Mouse (Mus musculus): ENCODE data around the gene Srcap.
A peak's percentile ranks its signal among the peaks of the same experiment; 100 is the strongest.
"Not testable (repeated sequence)": the region's sequence is repeated elsewhere in the genome, so short reads cannot be mapped to it uniquely, and the experiment has no call there.

Gene Srcap

DNA sequence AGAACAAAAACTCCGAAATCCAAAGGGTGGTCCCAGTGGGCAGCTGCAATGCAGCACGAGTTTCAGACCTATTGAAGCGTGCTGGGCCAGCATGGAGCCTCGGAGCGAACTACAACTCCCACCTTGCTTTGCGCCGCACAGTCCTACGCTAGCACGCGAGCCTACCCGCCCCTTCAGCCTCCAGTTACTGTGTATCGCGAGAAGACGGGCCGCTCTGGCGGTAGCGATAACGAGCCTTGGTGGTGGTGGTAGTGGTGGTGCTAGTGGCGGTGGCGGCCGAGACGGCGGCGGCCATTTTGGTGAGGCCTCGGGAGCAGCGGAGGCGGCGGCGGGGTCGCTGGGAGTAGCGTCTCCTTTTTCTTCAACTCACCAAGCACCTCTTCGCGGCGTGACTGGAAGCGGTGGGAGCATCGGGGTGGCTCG lies at the start of gene Srcap:
Srcap (plus strand) TSS at position 176 of the 423 bp plus-strand sequence.
- DNase-seq (ENCODE audit: low spot score in 2 of 2), result peak; percentile 85 to 93

DNA sequence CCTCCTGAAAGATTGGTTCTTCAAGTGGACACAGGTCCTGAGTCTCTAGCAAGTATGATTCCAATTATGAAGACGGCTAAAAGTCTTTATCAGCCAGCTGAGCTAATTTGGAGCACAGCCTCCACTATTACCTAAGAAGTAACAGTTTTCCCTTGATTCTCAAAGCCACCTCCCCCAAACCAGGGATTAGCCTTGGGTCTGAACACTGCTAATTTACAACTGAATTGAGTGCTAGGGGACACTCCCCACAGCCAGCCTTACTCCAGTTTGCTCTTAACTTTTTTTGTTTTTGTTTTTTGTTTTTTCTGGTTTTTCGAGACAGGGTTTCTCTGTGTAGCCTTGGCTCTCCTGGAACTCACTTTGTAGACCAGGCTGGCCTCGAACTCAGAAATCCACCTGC lies 46.6 kb upstream of the Srcap start:
- no peak for DNase-seq (ENCODE audit: low spot score in 2 of 2)

DNA sequence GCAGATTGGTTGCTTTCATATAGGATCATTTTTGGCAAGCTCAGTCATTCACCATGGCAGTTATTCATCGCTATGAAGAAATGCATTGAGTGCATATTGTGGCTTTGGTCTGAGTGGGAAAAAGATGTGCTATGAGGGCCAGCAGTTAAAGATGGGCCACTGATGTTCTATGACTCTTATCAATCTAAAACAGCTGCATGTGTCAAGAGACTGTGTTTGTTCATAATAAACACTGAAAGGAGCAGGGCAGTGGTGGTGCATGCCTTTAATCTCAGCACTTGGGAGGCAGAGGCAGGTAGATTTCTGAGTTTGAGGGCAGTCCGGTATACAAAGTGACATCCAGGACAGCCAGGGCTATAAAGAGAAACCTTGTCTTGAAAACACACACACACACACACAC lies 46.1 kb upstream of the Srcap start:
- DNase-seq (ENCODE audit: low spot score in 2 of 2), result not testable (repeated sequence)

DNA sequence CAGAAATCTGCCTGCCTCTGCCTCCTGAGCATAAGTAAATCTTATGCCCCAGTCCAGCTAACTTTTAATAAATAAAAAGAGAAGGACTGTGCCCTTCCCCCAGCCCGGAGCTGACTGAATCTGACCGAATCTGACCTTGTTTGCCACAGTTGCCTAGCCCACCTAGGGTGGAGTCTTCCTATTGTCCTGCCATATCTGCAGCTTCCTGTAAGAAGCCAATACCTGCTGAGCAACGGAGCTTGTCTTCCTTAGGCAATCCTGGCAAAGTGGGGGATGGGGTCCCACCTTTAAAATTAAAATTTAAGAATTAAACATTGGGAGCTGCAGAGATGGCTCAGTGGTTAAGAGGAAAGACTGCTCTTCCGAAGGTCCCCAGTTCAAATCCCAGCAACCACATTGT lies 45.2 kb upstream of the Srcap start:
- DNase-seq (ENCODE audit: low spot score in 2 of 2), result no peak

DNA sequence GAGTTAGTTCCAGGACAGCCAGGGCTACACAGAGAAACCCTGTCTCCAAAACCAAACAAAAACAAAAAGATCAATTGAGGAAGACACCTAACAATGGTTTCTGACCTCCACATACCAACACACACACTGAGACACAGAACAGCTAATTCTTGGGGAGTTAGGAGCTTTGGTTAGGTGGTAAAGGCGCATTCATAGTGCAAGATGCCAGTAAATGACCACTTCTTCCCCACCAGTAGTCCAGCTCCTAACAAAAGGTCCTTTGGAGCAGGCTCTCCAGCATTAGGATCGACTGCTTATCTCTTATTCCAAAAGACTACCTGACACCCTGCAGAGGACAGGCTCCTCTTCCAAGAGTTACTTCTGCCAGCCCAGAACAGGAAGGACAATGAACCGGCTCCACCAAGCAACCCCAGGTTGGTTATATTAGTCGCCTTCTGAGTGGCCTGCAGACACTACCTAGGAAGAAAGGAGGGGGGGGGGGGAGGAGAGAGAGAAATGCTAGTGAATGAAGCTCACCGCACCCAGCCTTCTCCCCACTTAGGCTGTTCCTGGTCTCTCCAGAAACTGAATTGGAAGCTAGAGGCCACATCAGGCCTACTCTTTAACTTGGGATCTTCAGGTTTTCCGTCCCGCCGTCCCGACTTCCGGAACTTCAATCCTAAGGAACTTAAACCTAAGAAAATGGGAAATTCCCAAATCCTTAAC lies 41.6 kb upstream of the Srcap start:
- DNase-seq (ENCODE audit: low spot score in 2 of 2), result no peak

DNA sequence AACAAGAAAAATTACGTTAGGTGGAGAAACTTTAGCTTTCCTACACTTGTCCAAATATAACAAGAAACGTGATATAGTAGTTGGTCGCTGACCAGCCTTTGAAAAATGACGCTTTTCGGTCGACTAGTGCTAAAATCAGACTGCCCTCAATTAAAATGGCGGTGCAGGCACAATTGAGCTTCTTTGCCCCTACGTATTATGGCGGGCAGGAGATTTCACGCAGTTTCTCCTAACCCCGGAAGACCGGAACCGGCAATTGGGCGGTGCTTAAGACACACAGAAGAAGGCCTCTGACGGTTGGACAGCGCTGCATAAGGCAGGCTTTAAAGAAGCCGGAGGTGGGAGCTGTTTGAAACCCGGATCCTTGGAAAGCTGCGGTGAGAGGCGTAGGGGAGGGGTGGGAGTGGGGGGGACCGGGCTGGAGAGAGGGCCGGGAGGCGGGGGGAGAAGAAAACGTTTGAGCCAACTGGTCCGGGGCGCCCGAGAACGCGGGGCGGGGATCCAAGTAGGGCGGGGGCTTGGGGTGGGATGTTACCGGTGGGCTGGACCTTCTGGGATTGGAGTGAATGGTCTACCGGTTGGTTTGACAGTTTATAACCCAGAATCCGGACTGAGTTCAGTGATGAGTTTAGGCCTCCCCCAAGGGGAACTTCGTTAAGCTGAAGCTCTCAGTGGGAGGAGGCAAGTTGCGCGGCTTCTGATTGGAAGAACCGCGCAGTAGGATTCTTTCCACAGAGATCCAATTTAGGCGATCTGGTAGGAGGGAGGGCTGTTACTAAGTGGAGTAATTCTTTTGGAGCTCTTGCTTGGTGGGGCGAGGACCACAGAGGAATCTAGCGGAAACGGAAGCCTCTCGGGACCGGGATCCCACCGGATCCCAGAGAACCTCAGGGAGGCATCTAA lies 40.8 kb upstream of the Srcap start:
- DNase-seq (ENCODE audit: low spot score in 2 of 2), result peak; percentile 63 to 90

DNA sequence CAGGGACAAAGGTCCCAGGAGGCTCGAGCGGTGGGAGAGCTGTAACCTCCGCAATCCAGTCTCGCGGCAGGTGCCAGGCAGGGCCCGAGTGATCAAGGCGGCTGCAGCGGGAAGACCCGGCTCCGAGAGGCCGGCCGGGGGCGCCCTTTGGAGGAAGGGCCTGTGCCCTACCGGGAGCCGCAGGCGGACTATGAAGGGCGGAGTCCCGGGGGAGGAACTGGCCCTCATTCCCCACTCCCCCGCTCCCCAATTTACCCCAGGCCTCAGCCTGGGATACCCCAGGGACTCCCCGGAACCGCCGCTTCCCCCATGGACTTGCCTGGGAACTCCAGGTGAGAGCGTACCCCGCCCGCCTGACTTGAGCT lies 40.2 kb upstream of the Srcap start:
- peak; percentile 43 to 62 for DNase-seq (ENCODE audit: low spot score in 2 of 2)

DNA sequence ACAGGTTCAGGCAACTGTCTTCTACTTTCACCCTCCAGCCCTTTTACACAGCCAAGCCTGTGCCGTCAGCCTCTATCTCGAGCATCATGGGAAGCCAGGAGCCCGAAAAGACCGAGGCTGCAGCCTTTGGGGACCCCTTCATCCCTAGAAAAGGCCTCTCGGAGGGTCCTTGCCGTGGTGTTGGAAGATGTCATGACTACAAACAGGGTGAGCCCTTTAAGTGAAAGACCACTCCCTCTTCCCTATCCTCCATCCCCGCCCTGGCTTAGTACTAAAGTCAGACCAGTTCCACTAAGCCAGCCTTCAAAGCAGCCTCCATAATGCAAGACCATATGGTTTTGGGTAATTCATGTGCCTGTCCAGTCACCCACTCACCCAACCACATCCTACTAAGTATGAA lies 39.7 kb upstream of the Srcap start:
- DNase-seq (ENCODE audit: low spot score in 2 of 2), result no peak

DNA sequence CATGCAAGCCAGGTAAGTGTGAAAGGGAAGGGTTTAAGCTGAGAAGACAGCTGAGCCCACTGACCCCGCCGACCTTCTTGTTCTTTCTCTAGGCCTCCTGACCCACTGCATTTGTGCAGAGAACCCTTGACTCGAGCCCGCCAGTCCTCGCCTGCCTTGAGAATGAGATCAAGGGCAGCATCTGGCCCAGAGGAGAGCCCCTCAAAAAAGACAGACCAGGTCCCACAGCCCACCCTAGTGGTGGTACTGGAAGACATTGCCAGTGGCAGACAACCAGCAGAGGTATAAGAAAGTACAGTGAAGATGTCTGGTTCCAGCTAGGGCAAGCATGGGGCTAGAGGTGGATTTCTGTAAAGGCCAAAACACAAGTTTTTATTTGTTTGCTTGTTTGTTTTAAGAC lies 38.1 kb upstream of the Srcap start:
- no peak for DNase-seq (ENCODE audit: low spot score in 2 of 2)

DNA sequence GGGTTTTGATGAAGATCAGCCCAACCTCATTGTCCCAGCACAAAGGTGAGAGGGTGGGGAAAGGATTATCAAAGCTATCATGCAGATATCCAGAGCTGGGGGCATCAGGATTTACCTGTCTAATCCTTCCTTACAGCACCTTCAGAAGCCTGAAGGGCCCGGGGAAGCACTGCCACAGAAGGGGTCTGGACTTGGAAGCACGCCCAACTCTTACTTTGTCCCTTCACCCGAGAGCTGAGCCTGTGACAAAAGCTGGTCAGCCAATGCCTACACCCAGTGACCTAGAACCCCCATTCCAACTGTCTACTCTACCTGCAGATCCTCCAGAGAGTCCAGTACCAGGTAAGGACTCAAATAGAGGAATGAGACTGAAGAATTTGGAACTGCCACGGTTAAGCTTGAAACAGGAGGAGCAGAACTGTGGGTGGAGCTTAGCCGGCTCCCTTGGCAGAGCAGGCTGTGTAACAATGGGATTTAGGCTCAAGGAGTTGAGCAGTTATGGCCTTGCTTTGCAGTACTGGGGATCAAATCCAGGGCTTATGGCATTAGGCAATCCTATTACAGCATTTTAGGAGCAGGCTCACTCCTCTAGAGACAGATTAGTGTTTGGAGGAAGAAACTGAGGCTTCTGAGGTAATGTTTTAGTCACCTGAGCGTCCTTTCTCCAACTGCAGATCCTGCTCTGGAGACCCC lies 37.3 kb upstream of the Srcap start:
- no peak for DNase-seq (ENCODE audit: low spot score in 2 of 2)

DNA sequence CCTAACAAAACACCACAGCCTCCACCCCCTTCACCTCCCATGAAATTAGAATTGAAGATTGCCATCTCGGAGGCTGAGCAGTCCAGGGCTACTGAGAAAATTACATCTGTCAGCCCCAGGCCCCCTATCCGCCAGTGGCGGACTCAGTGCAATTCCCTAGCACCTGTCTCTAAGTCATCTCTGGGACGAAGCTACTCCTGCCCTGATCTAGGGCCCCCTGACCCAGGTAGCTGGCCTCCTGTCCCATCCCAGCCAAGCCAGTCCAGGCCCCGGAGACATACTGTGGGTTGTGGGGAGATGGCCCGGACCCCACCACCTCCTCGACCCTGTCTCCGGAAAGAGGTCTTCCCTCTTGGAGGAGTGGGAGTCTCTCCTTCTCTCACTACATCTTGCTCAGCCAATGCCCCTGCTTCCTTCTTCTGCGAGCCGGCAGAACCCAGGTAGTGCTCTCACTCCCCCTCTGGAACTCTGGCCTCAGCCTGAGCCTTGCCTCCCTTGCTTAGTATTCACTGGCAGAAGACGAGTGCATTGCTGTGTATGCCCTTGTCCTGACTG lies 36.5 kb upstream of the Srcap start:
- DNase-seq (ENCODE audit: low spot score in 2 of 2), result no peak

DNA sequence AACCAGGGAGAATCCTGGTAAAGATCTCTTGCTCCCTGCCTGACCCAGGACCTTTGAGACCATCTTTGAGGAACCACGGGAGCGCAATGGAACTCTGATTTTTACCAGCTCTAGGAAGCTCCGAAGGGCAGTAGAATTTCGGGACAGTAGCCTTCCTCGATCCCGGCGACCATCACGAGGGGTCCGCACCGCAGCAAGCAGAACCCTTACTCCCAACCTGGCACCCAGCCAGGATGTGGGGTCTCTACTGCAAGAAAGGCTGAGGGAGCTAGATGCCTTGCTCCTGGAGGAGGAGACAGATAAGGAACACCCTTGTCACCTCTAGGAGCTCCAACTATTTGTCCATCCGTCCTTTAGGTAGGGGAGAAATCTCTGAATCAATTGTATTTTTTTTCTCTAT lies 35.4 kb upstream of the Srcap start:
- no peak for DNase-seq (ENCODE audit: low spot score in 2 of 2)

DNA sequence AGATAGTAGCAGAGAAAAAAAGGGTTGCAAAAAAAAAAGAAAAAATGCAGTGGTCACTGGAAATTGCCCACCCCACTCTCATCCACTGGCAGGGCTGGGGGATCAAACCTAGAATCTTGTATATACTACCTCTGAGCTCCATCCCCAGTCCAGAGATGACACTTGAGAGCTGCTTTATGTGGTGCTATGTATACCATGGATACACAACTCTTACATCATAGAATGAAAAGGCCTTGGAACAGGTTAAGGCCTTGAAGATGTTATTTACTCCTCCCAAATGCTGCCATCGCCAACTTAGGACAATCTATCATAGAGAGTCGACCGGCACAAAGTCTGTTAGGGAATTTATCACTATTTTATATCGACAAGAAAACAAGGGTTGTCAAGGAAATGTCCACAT lies 34.9 kb upstream of the Srcap start:
- DNase-seq (ENCODE audit: low spot score in 2 of 2), result no peak

DNA sequence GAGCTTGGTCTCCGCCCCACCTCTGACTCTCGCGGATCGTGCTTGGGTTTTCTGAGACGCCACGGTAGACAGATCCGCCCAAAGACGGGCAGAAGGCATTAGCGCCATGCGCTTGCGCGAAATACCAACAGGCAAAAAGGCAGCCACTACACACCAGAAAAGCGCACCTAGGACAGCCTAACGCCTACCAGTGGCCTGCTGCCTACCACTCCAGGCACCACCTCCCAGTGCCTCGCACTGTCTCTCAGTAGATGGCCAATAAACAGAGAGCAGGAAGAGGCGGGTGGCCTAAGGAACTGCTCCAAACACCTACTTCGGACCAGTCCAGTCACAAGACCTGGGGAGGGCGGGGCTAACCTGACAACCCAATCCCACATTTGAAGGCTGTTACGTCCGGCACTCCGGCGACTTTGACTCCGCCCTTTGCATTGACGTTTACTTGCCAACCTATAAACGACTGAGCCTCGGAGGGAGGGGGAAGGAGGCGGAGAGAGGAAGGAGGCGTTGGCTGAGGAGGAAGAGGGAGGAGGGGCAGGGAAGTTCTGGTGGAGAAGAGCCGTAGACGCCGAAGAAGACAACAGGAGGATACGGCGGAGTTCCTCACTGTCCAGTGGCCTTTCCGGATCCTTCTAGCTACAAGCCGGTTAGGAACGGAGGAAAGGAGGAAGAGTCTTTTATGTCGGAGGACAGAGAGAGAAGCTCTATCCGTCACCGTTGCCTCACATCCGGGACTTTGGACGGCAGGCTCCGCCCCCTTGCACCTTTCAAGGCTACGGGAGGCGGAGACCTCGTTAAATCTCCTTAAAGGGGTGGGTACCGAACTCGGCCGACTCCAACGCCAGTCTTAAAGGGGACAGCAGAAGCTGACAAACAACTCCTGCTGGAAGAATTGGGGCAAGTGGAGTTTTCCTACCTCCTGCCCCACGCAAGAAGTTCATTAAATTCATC lies 33.8 kb upstream of the Srcap start:
- DNase-seq (ENCODE audit: low spot score in 2 of 2), result peak; percentile 94 to 99

DNA sequence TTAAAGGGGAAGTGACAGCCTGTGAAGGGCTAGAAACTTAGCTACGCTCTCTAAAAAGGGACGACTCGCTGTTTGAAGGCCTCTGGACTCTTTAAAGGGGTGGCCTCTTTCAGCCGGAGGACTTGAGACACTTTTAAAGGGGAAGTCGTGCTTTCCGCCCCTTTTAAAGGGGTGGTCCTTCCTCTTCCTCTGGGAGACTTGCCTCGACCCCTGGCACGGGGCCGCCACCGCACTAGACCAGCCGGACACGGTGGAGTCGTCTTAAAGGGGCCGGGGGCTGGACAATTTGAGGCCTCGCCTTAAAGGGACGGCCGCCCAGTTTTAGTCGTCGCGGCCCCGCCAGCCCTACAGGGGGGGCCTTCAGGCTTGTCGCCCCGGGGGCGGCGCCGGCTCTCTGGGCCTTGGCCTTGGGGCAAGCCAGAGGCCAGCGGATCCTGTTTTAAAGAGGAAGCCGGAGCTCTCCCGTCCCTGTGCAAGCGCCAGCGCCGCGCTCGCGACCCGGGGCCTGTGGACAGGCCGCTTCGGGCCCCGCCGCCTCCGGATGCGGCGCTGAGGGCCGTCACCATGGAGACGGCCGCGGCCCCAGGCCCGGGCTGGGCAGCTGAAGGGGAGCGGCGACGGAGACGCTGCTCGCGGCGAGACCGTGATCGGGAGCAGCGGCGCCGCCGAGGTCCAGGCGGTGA lies 33.0 kb upstream of the Srcap start, which contains the start of gene Fbrs:
Fbrs (plus strand) TSS at position 565 of the 683 bp plus-strand sequence.
- DNase-seq (ENCODE audit: low spot score in 2 of 2), result peak; percentile 92 to 96

DNA sequence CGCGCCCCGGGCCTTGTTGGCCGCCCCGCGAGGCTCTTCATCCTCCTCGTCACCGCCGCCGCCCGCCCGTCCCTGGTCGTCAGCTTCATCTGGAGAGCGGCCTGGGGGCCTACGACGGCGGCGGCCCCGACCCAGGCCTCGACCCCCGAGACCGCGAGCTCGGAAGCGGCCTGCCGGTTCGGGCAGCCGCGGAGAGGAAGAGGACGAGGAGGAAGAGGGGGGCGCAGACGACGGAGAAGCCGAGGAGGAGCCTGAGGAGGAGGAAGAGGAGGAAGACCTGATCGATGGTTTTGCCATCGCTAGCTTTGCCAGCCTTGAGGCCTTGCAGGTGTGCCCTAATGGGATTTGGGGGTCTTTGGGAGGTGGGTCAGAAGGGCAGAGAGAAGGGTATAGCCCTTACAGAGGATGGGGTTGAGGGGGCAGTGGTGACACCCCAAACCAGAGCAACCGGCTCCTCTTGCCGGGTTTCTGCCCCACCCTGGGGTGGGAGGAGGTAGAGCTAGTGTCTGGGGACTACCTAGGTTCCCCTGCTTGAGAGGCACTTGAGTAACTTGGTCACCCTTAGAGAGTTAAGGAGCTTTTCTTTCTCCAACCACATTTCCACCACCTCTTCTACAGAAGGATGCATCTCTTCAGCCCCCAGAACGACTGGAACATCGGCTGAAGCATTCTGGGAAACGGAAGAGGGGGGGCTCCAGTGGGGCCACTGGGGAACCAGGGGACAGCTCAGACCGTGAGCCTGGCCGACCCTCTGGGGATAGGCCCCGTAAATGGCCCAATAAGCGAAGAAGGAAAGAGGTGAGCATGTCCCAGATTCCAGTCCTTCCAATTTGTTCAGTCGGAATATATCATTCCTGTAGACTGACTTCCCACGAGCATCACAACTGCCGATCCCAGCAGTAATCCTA lies 32.2 kb upstream of the Srcap start:
- peak; percentile 30 to 37 for DNase-seq (ENCODE audit: low spot score in 2 of 2)

DNA sequence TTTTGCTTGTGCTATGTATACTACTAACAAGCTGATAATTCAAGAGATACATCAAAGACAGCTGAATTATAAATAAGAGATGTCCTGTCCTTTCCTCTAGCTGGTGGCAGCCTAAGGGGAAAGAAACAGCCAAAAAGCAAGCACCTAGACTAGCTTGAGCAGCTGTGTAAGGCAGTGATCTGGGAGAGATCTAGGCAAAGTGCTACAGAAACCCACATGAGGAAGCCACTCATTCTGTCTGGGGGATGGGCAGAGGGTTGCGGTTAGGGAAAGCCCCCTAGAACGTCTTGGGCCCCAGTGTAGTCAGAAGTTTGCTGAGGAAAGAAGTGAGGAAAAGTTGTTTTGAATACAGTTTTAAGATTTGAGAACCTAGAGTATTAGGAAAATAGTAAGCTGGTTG lies 31.5 kb upstream of the Srcap start:
- no peak for DNase-seq (ENCODE audit: low spot score in 2 of 2)

DNA sequence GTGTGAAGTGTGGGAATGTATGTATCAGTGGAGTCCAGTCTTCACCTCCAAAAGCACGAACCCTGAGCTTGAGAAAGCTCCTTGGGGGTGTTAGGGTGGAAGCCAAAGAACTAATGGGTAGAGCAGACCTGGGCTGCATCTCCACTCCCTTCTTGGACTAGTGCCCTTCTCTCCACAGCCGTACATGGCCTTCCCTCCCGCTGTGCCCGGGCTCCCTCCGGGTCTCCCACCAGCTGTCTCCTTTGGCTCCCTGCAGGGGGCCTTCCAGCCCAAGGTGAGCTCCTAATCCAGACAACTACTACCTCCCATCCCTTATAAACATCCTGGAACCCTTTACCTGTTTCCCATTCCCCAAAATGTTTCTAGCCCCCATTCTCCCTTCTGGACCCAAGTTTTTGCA lies 26.4 kb upstream of the Srcap start:
- DNase-seq (ENCODE audit: low spot score in 2 of 2), result no peak

DNA sequence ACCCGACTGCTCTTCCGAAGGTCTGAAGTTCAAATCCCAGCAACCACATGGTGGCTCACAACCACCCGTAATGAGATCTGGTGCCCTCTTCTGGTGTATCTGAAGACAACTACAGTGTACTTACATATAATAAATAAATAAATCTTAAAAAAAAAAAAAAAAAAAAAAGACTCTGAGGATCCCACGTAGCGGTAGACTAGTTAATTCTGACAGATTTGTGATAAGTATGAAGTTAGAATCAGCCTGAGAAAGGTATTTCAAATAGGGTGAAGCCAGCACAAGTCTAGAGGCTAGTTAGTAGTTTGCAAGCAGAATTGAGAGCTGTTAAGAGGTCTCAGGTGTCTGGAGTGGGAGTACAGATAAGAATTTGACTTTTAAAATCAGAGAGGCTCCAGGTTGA lies 23.4 kb upstream of the Srcap start:
- not testable (repeated sequence) for DNase-seq (ENCODE audit: low spot score in 2 of 2)

Measured in urinary bladder, adult 18-20 months (tissue).